Mouse (Mus musculus): ENCODE data around the gene Olfr588-ps1. TPM values are rescaled to one million over a fixed set of nuclear protein-coding genes. Genes with fewer than 3 reads are reported as not detected.
"Not testable (repeated sequence)": the region's sequence is repeated elsewhere in the genome, so short reads cannot be mapped to it uniquely, and the experiment has no call there.

Olfr588-ps1 gene
- polyA plus RNA-seq (2015; fragmentation: Nextera tagmentation; extraction: Ambion mirVana) = not detected in 2 replicates

DNA sequence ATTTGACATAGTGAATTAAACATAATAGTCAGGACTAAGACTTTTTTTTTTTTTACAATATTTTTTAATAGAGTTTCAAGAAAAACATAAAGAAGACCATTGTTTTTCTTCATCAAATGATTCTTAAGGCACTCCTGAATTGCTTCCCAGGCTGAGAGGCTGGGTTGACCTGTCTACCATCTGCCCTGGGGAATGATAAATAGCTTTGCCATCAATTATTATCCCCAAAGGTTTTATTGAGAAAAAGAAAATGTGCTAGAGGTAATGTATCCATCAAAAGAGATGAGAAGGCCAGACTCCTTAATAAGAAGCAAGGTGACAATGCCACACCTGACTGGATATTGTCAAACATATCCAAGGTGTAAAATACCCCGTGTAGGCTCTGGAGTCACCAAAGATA lies at the start of gene Olfr588-ps1:
Gene Olfr588-ps1 (plus strand): TSS at position 301 of the 400 bp plus-strand sequence.
- Histone ChIP-seq H3K9me3 (no peaks in the 10 kb centered on the region), H3K4me3 (no peak within 1 kb of the TSS), H3K9ac (no peak within 1 kb of the TSS), H3K27me3 (replicated peaks) (no peaks in the 10 kb centered on the region), H3K36me3 (replicated peaks) (no peaks in the 10 kb centered on the region), H3K4me1 (no peaks in the 10 kb centered on the region), H3K27ac (no peak within 1 kb of the TSS), H3K4me2 (no peak within 1 kb of the TSS)
- 93% methylated on average over 1 of the region's 1 CpGs for WGBS
- no peak for ATAC-seq (replicated peaks)

- 89% methylated on average over 1 of the region's 1 CpGs for WGBS
Observed at GRCm38 (mm10) chr7:103097420-103097819, 43.3 kb upstream of the Olfr588-ps1 start, which contains the start of gene Olfr585. Gene Olfr585 (plus strand): TSS chr7:103097720.

DNA sequence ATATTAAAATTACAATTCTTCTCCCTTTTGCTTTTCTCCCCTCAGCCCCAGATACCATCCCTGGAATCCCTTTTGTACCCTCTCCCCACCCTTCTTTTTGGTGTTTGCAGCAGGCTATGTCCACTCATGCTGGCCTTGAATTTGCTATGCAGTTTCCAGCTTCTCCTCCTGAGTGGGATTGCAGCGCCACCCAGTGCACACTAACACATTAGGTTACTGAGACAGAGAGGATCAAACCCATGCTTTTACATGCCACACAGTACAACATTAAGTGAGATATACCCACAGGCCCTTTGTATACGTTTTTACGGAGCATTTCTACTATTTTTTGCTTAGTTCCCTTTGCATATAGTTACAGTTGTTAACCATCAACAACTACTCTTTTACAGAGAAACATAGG lies 21.3 kb upstream of the Olfr588-ps1 start:
- Histone ChIP-seq H3K4me3 (no peak overlapping the region), H3K9ac (no peak overlapping the region), H3K4me2 (no peak overlapping the region), H3K27ac (no peak overlapping the region), H3K27me3 (replicated peaks) (no peaks in the 10 kb centered on the region), H3K9me3 (no peaks in the 10 kb centered on the region), H3K4me1 (no peaks in the 10 kb centered on the region), H3K36me3 (replicated peaks) (no peaks in the 10 kb centered on the region)
- no peak for ATAC-seq (replicated peaks)
- WGBS = 54% methylated on average over 3 of the region's 3 CpGs

More at GRCm38 (mm10) chr7:103097420-103097819, 43.3 kb upstream of the Olfr588-ps1 start, which contains the start of gene Olfr585:
- no peak within 1 kb of the TSS for H3K27ac ChIP-seq
- H3K9ac ChIP-seq = no peak within 1 kb of the TSS
- ATAC-seq (replicated peaks) = no peak
- H3K36me3 ChIP-seq (replicated peaks) = no peaks in the 10 kb centered on the region
- no peak within 1 kb of the TSS for H3K4me2 ChIP-seq
- H3K9me3 ChIP-seq = no peaks in the 10 kb centered on the region
- no peaks in the 10 kb centered on the region for H3K27me3 ChIP-seq (replicated peaks)
- no peaks in the 10 kb centered on the region for H3K4me1 ChIP-seq
- no peak within 1 kb of the TSS for H3K4me3 ChIP-seq

GRCm38 (mm10) chr7:103125538-103125937 lies 15.1 kb upstream of the Olfr588-ps1 start, which contains the start of gene Olfr586:
Gene Olfr586 (minus strand): TSS chr7:103125638.
- Histone ChIP-seq H3K4me2 (no peak within 1 kb of the TSS), H3K27ac (no peak within 1 kb of the TSS), H3K27me3 (replicated peaks) (no peaks in the 10 kb centered on the region), H3K36me3 (replicated peaks) (no peaks in the 10 kb centered on the region), H3K4me1 (no peaks in the 10 kb centered on the region), H3K9ac (no peak within 1 kb of the TSS), H3K4me3 (no peak within 1 kb of the TSS), H3K9me3 (no peaks in the 10 kb centered on the region)
- WGBS = 95% methylated on average over 3 of the region's 3 CpGs
- no peak for ATAC-seq (replicated peaks)

- Histone ChIP-seq H3K9ac (no peak within 1 kb of the TSS), H3K9me3 (no peaks in the 10 kb centered on the region), H3K27me3 (replicated peaks) (no peaks in the 10 kb centered on the region), H3K36me3 (replicated peaks) (no peaks in the 10 kb centered on the region), H3K4me1 (no peaks in the 10 kb centered on the region), H3K4me3 (no peak within 1 kb of the TSS), H3K27ac (no peak within 1 kb of the TSS), H3K4me2 (no peak within 1 kb of the TSS)
- WGBS = 61% methylated on average over 2 of the region's 2 CpGs
- ATAC-seq (replicated peaks) = no peak
Observed at GRCm38 (mm10) chr7:103156256-103156655, 15.6 kb downstream of the Olfr588-ps1 start, which contains the start of gene Olfr589. Gene Olfr589 (minus strand): TSS chr7:103156356.

DNA sequence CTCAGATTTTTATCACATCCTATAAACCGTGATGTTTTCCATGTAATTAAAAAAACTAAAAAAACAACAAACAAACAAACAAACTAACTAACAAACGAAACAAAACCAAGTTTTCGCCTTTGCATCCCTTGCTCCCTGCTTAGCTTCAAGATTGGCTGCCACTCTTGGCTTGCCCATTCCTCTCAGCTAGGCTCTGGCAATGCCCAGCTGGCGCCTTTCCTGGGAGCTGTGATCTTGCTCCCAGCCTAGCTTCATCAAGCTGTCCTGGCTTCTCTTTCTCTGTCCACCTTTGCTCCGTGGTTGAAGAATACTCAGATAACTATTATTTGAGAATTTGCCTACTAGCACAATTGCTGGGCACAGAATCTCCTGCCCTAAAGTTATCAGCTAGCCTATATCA lies 29.0 kb downstream of the Olfr588-ps1 start:
- 84% methylated on average over 5 of the region's 5 CpGs for WGBS
- Histone ChIP-seq H3K4me2 (no peak overlapping the region), H3K36me3 (replicated peaks) (no peaks in the 10 kb centered on the region), H3K27me3 (replicated peaks) (no peaks in the 10 kb centered on the region), H3K9ac (no peak overlapping the region), H3K27ac (no peak overlapping the region), H3K4me1 (no peaks in the 10 kb centered on the region), H3K9me3 (no peaks in the 10 kb centered on the region), H3K4me3 (no peak overlapping the region)
- no peak for ATAC-seq (replicated peaks)

DNA sequence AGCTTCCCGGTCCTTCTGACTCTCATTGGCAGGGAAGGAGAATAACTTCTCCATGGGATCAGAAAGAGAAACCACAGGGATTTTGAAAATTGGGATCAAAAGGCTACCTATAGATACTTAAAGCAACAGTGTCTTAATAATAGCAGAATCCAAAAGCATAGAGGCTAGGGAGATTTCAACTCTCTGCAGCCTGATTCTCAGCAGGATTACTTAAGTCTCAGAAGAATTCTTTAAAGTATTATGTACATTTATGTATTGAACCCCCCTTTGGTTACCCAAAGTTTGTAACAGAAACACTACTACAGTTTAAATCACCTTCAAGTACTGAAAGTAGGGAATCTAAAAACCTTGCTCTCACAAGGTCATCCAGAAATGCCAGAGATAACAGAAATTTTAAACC lies 37.6 kb downstream of the Olfr588-ps1 start, which contains the start of gene Olfr591:
Gene Olfr591 (minus strand): TSS at position 101 of the 400 bp plus-strand sequence.
- H3K4me3 ChIP-seq = no peak within 1 kb of the TSS
- no peaks in the 10 kb centered on the region for H3K4me1 ChIP-seq
- no peaks in the 10 kb centered on the region for H3K9me3 ChIP-seq
- no peaks in the 10 kb centered on the region for H3K27me3 ChIP-seq (replicated peaks)
- no peak within 1 kb of the TSS for H3K4me2 ChIP-seq
- no peaks in the 10 kb centered on the region for H3K36me3 ChIP-seq (replicated peaks)
- ATAC-seq (replicated peaks) = no peak
- H3K9ac ChIP-seq = no peak within 1 kb of the TSS
- 86% methylated on average over 1 of the region's 1 CpGs for WGBS
- no peak within 1 kb of the TSS for H3K27ac ChIP-seq

DNA sequence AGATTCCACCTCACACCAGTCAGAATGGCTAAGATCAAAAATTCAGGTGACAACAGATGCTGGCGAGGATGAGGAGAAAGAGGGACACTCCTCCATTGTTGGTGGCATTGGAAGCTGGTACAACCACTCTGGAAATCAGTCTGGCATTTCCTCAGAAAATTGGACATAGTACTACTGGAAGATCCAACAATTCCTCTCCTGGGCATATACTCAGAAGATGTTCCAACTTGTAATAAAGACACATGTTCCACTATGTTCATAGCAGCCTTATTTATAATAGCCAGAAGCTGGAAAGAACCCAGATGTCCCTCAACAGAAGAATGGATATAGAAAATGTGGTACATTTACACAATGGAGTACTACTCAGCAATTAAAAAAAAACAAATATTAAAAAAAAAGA lies 43.8 kb downstream of the Olfr588-ps1 start, which contains the start of gene Olfr592:
Gene Olfr592 (plus strand): TSS at position 301 of the 400 bp plus-strand sequence.
- H3K36me3 ChIP-seq (replicated peaks); ATAC-seq (replicated peaks); H3K27me3 ChIP-seq (replicated peaks); H3K4me3 ChIP-seq; H3K9ac ChIP-seq; H3K4me2 ChIP-seq; H3K27ac ChIP-seq; H3K4me1 ChIP-seq; H3K9me3 ChIP-seq: not testable (repeated sequence)
- 75% methylated on average over 1 of the region's 1 CpGs for WGBS

Other genes with a start within 250 kb of the Olfr588-ps1 start
- gene Olfr569, start 250.0 kb upstream of the Olfr588-ps1 start, polyA plus RNA-seq (2015; fragmentation: Nextera tagmentation; extraction: Ambion mirVana) = not detected in 2 replicates
- not detected in 2 replicates for gene Olfr570, start 246.3 kb upstream of the Olfr588-ps1 start, polyA plus RNA-seq (2015; fragmentation: Nextera tagmentation; extraction: Ambion mirVana)
- gene Olfr571, start 223.3 kb upstream of the Olfr588-ps1 start, polyA plus RNA-seq (2015; fragmentation: Nextera tagmentation; extraction: Ambion mirVana) = not detected in 2 replicates
- gene Olfr572, start 216.5 kb upstream of the Olfr588-ps1 start, polyA plus RNA-seq (2015; fragmentation: Nextera tagmentation; extraction: Ambion mirVana) = not detected in 2 replicates
- gene Olfr573-ps1, start 198.3 kb upstream of the Olfr588-ps1 start, polyA plus RNA-seq (2015; fragmentation: Nextera tagmentation; extraction: Ambion mirVana) = not detected in 2 replicates
- gene Olfr574, start 192.4 kb upstream of the Olfr588-ps1 start, polyA plus RNA-seq (2015; fragmentation: Nextera tagmentation; extraction: Ambion mirVana) = not detected in 2 replicates
- not detected in 2 replicates for gene Olfr575, start 182.1 kb upstream of the Olfr588-ps1 start, polyA plus RNA-seq (2015; fragmentation: Nextera tagmentation; extraction: Ambion mirVana)
- not detected in 2 replicates for gene Olfr576, start 178.2 kb upstream of the Olfr588-ps1 start, polyA plus RNA-seq (2015; fragmentation: Nextera tagmentation; extraction: Ambion mirVana)
- not detected in 2 replicates for gene Olfr577, start 164.9 kb upstream of the Olfr588-ps1 start, polyA plus RNA-seq (2015; fragmentation: Nextera tagmentation; extraction: Ambion mirVana)
- gene Olfr578, start 151.6 kb upstream of the Olfr588-ps1 start, polyA plus RNA-seq (2015; fragmentation: Nextera tagmentation; extraction: Ambion mirVana) = not detected in 2 replicates
- not detected in 2 replicates for gene Olfr582, start 102.9 kb upstream of the Olfr588-ps1 start, polyA plus RNA-seq (2015; fragmentation: Nextera tagmentation; extraction: Ambion mirVana)
- gene Olfr583, start 89.6 kb upstream of the Olfr588-ps1 start, polyA plus RNA-seq (2015; fragmentation: Nextera tagmentation; extraction: Ambion mirVana) = not detected in 2 replicates
- not detected in 2 replicates for gene Olfr584, start 59.0 kb upstream of the Olfr588-ps1 start, polyA plus RNA-seq (2015; fragmentation: Nextera tagmentation; extraction: Ambion mirVana)
- not detected in 2 replicates for gene Olfr585, start 43.2 kb upstream of the Olfr588-ps1 start, polyA plus RNA-seq (2015; fragmentation: Nextera tagmentation; extraction: Ambion mirVana)
- gene Olfr586, start 15.2 kb upstream of the Olfr588-ps1 start, polyA plus RNA-seq (2015; fragmentation: Nextera tagmentation; extraction: Ambion mirVana) = not detected in 2 replicates
- gene Olfr589, start 15.5 kb downstream of the Olfr588-ps1 start, polyA plus RNA-seq (2015; fragmentation: Nextera tagmentation; extraction: Ambion mirVana) = not detected in 2 replicates
- gene Olfr591, start 37.5 kb downstream of the Olfr588-ps1 start, polyA plus RNA-seq (2015; fragmentation: Nextera tagmentation; extraction: Ambion mirVana) = not detected in 2 replicates
- gene Olfr592, start 43.9 kb downstream of the Olfr588-ps1 start, polyA plus RNA-seq (2015; fragmentation: Nextera tagmentation; extraction: Ambion mirVana) = not detected in 2 replicates
- not detected in 2 replicates for gene Olfr593, start 71.0 kb downstream of the Olfr588-ps1 start, polyA plus RNA-seq (2015; fragmentation: Nextera tagmentation; extraction: Ambion mirVana)
- not detected in 2 replicates for gene Olfr594, start 76.1 kb downstream of the Olfr588-ps1 start, polyA plus RNA-seq (2015; fragmentation: Nextera tagmentation; extraction: Ambion mirVana)
- gene Usp17ld, start 111.6 kb downstream of the Olfr588-ps1 start, polyA plus RNA-seq (2015; fragmentation: Nextera tagmentation; extraction: Ambion mirVana) = not detected in 2 replicates
- not detected in 2 replicates for gene Olfr596, start 164.8 kb downstream of the Olfr588-ps1 start, polyA plus RNA-seq (2015; fragmentation: Nextera tagmentation; extraction: Ambion mirVana)
- gene Olfr597, start 175.4 kb downstream of the Olfr588-ps1 start, polyA plus RNA-seq (2015; fragmentation: Nextera tagmentation; extraction: Ambion mirVana) = not detected in 2 replicates
- gene Olfr598, start 182.7 kb downstream of the Olfr588-ps1 start, polyA plus RNA-seq (2015; fragmentation: Nextera tagmentation; extraction: Ambion mirVana) = not detected in 2 replicates
- not detected in 2 replicates for gene Olfr599, start 195.0 kb downstream of the Olfr588-ps1 start, polyA plus RNA-seq (2015; fragmentation: Nextera tagmentation; extraction: Ambion mirVana)
- gene Olfr600, start 208.8 kb downstream of the Olfr588-ps1 start, polyA plus RNA-seq (2015; fragmentation: Nextera tagmentation; extraction: Ambion mirVana) = not detected in 2 replicates
- not detected in 2 replicates for gene Olfr601, start 221.8 kb downstream of the Olfr588-ps1 start, polyA plus RNA-seq (2015; fragmentation: Nextera tagmentation; extraction: Ambion mirVana)
- gene Olfr603, start 245.3 kb downstream of the Olfr588-ps1 start, polyA plus RNA-seq (2015; fragmentation: Nextera tagmentation; extraction: Ambion mirVana) = not detected in 2 replicates

Data from midbrain, embryonic 15.5 days (tissue).